Mouse (Mus musculus) forebrain, embryonic 12.5 days (tissue): ENCODE results near the gene Smg7. TPM values are rescaled to one million over a fixed set of nuclear protein-coding genes. Genes with fewer than 3 reads are reported as not detected.

Experiments
- ATAC-seq: fragments of 200-750 bp; cut with Nextera tagmentation; 2 replicates; pipeline ENCODE4 v1.8.0; 2017; ENCODE audit warnings: moderate TSS enrichment; ENCODE audit not compliant: low FRiP score
- H3K27ac ChIP-seq: fragments of 300-500 bp; sonication (generic); 2 replicates; pipeline ENCODE4 v1.5.1; 2016; ENCODE audit warnings: mild to moderate bottlenecking
- H3K27me3 ChIP-seq: fragments of 300-500 bp; sonication (generic); 2 replicates; pipeline ENCODE4 v1.6.1; 2016; ENCODE audit warnings: mild to moderate bottlenecking
- H3K36me3 ChIP-seq: fragments of 300-500 bp; sonication (generic); replicated peaks from 2 replicates; pipeline ENCODE4 v1.6.1; 2016; ENCODE audit warnings: mild to moderate bottlenecking
- H3K4me1 ChIP-seq: fragments of 300-500 bp; sonication (generic); 2 replicates; pipeline ENCODE4 v1.6.1; 2016
- H3K4me2 ChIP-seq: fragments of 300-500 bp; sonication (generic); 2 replicates; pipeline ENCODE4 v1.6.1; 2016; ENCODE audit warnings: mild to moderate bottlenecking, moderate library complexity
- H3K4me3 ChIP-seq: fragments of 300-500 bp; sonication (generic); replicated peaks from 2 replicates; pipeline ENCODE4 v1.5.1; 2016; ENCODE audit warnings: mild to moderate bottlenecking
- H3K9ac ChIP-seq: fragments of 300-500 bp; sonication (generic); 2 replicates; pipeline ENCODE4 v1.6.1; 2016; ENCODE audit warnings: mild to moderate bottlenecking
- H3K9me3 ChIP-seq: fragments of 300-500 bp; sonication (generic); 2 replicates; pipeline ENCODE4 v1.6.1; 2016
- WGBS: fragments of 180-500 bp; shearing (Covaris S2); methylation state at CpG from one replicate; pipeline ENCODE4 v1.1.7; 2016; 5-methylcytosine and 5-hydroxymethylcytosine counted together
- polyA plus RNA-seq: library from polyadenylated mRNA; unstranded; fragments of >200 nt; fragmentation: Nextera tagmentation; extraction: Ambion mirVana; gene quantifications from 2 replicates; pipeline ENCODE4 v1.2.1, GENCODE M21; 2016

Gene Smg7
- 34.1 and 46.7 TPM in 2 replicates for polyA plus RNA-seq

GRCm38 (mm10) chr1:152901765-152902664 lies at the start of gene Smg7:
TSS of gene Smg7 (minus strand) at chr1:152902646.
- Histone ChIP-seq H3K4me1 (peaks cover 15% of the 10 kb centered on the region), H3K4me2 (peak within 1 kb of the TSS; percentile 78), H3K27ac (peak within 1 kb of the TSS; percentile 99), H3K36me3 (no peaks in the 10 kb centered on the region), H3K27me3 (no peaks in the 10 kb centered on the region), H3K9me3 (no peaks in the 10 kb centered on the region), H3K9ac (peak within 1 kb of the TSS; percentile 94), H3K4me3 (peak within 1 kb of the TSS; percentile 94)
- ATAC-seq = peak; percentile 57
- WGBS = under 1% methylated on average over 90 of the region's 93 CpGs

GRCm38 (mm10) chr1:152942977-152943376 lies 40.5 kb upstream of the Smg7 start:
- Histone ChIP-seq H3K36me3 (no peaks in the 10 kb centered on the region), H3K9me3 (no peaks in the 10 kb centered on the region), H3K4me3 (no peak overlapping the region), H3K9ac (no peak overlapping the region), H3K4me1 (no peaks in the 10 kb centered on the region), H3K27me3 (no peaks in the 10 kb centered on the region), H3K27ac (no peak overlapping the region), H3K4me2 (no peak overlapping the region)
- WGBS = 35% methylated on average over 4 of the region's 4 CpGs
- ATAC-seq = no peak

- ATAC-seq = no peak
- H3K36me3 ChIP-seq = no peaks in the 10 kb centered on the region
- H3K4me2 ChIP-seq = no peak overlapping the region
- no peak overlapping the region for H3K27ac ChIP-seq
- H3K9ac ChIP-seq = no peak overlapping the region
- H3K27me3 ChIP-seq = no peaks in the 10 kb centered on the region
- no peaks in the 10 kb centered on the region for H3K4me1 ChIP-seq
- no peak overlapping the region for H3K4me3 ChIP-seq
- WGBS = 83% methylated on average over 5 of the region's 5 CpGs
- H3K9me3 ChIP-seq = no peaks in the 10 kb centered on the region
These were observed 33.9 kb upstream of the Smg7 start for GRCm38 (mm10) chr1:152936365-152936764.

GRCm38 (mm10) chr1:152935476-152935875 lies 33.0 kb upstream of the Smg7 start:
- Histone ChIP-seq H3K36me3 (no peaks in the 10 kb centered on the region), H3K27ac (no peak overlapping the region), H3K27me3 (no peaks in the 10 kb centered on the region), H3K9me3 (no peaks in the 10 kb centered on the region), H3K4me1 (no peaks in the 10 kb centered on the region), H3K9ac (no peak overlapping the region), H3K4me2 (no peak overlapping the region), H3K4me3 (no peak overlapping the region)
- no peak for ATAC-seq
- WGBS = 62% methylated on average over 6 of the region's 6 CpGs

- no peaks in the 10 kb centered on the region for H3K36me3 ChIP-seq
- no peak overlapping the region for H3K4me3 ChIP-seq
- H3K9ac ChIP-seq = no peak overlapping the region
- H3K4me2 ChIP-seq = no peak overlapping the region
- no peaks in the 10 kb centered on the region for H3K27me3 ChIP-seq
- no peak overlapping the region for H3K27ac ChIP-seq
- H3K9me3 ChIP-seq = no peaks in the 10 kb centered on the region
- no peaks in the 10 kb centered on the region for H3K4me1 ChIP-seq
- 65% methylated on average over 11 of the region's 11 CpGs for WGBS
- no peak for ATAC-seq
These were observed 31.5 kb upstream of the Smg7 start for GRCm38 (mm10) chr1:152933962-152934361.

- ATAC-seq = no peak
- no peak overlapping the region for H3K9ac ChIP-seq
- no peaks in the 10 kb centered on the region for H3K27me3 ChIP-seq
- no peak overlapping the region for H3K27ac ChIP-seq
- no peaks in the 10 kb centered on the region for H3K9me3 ChIP-seq
- no peaks in the 10 kb centered on the region for H3K36me3 ChIP-seq
- 86% methylated on average over 3 of the region's 3 CpGs for WGBS
- no peak overlapping the region for H3K4me3 ChIP-seq
- no peak overlapping the region for H3K4me2 ChIP-seq
- H3K4me1 ChIP-seq = no peaks in the 10 kb centered on the region
These were observed 19.3 kb upstream of the Smg7 start for GRCm38 (mm10) chr1:152921786-152922185.

- no peaks in the 10 kb centered on the region for H3K4me1 ChIP-seq
- no peaks in the 10 kb centered on the region for H3K27me3 ChIP-seq
- H3K9me3 ChIP-seq = no peaks in the 10 kb centered on the region
- no peaks in the 10 kb centered on the region for H3K36me3 ChIP-seq
- H3K9ac ChIP-seq = no peak overlapping the region
- ATAC-seq = no peak
- no peak overlapping the region for H3K4me3 ChIP-seq
- no peak overlapping the region for H3K4me2 ChIP-seq
- WGBS = 71% methylated on average over 4 of the region's 4 CpGs
- H3K27ac ChIP-seq = no peak overlapping the region
These were observed 15.2 kb upstream of the Smg7 start for GRCm38 (mm10) chr1:152917626-152918025.

- H3K36me3 ChIP-seq = no peaks in the 10 kb centered on the region
- H3K27ac ChIP-seq = no peak overlapping the region
- H3K27me3 ChIP-seq = no peaks in the 10 kb centered on the region
- H3K9ac ChIP-seq = no peak overlapping the region
- WGBS = 87% methylated on average over 5 of the region's 5 CpGs
- ATAC-seq = no peak
- H3K9me3 ChIP-seq = no peaks in the 10 kb centered on the region
- H3K4me1 ChIP-seq = no peaks in the 10 kb centered on the region
- no peak overlapping the region for H3K4me3 ChIP-seq
- no peak overlapping the region for H3K4me2 ChIP-seq
These were observed 14.5 kb upstream of the Smg7 start for GRCm38 (mm10) chr1:152916936-152917335.

- Histone ChIP-seq H3K36me3 (no peaks in the 10 kb centered on the region), H3K9me3 (no peaks in the 10 kb centered on the region), H3K9ac (no peak overlapping the region), H3K27ac (no peak overlapping the region), H3K27me3 (no peaks in the 10 kb centered on the region), H3K4me1 (no peaks in the 10 kb centered on the region), H3K4me3 (no peak overlapping the region), H3K4me2 (no peak overlapping the region)
- ATAC-seq = no peak
- WGBS = 33% methylated on average over 5 of the region's 5 CpGs
These were observed 13.3 kb upstream of the Smg7 start for GRCm38 (mm10) chr1:152915766-152916165.

GRCm38 (mm10) chr1:152913483-152914460 lies 11.3 kb upstream of the Smg7 start:
- Histone ChIP-seq H3K36me3 (no peaks in the 10 kb centered on the region), H3K4me1 (no peaks in the 10 kb centered on the region), H3K9me3 (no peaks in the 10 kb centered on the region), H3K27ac (no peak overlapping the region), H3K4me2 (no peak overlapping the region), H3K27me3 (no peaks in the 10 kb centered on the region), H3K9ac (no peak overlapping the region), H3K4me3 (no peak overlapping the region)
- WGBS = 83% methylated on average over 6 of the region's 6 CpGs
- no peak for ATAC-seq

GRCm38 (mm10) chr1:152904469-152904868 lies 2.0 kb upstream of the Smg7 start:
- peak overlapping the region; percentile 94 for H3K4me3 ChIP-seq
- peak overlapping the region; percentile 78 for H3K4me2 ChIP-seq
- peak overlapping the region; percentile 61; the same call in 1 of the 2 replicates for H3K27ac ChIP-seq
- ATAC-seq = peak; percentile 15; the same call in 1 of the 2 replicates
- no peaks in the 10 kb centered on the region for H3K9me3 ChIP-seq
- H3K27me3 ChIP-seq = no peaks in the 10 kb centered on the region
- H3K36me3 ChIP-seq = no peaks in the 10 kb centered on the region
- WGBS = 1% methylated on average over 14 of the region's 14 CpGs
- H3K9ac ChIP-seq = peak overlapping the region; percentile 33; the same call in 1 of the 2 replicates
- peaks cover 15% of the 10 kb centered on the region for H3K4me1 ChIP-seq

- peaks cover 15% of the 10 kb centered on the region for H3K4me1 ChIP-seq
- no peaks in the 10 kb centered on the region for H3K36me3 ChIP-seq
- H3K9me3 ChIP-seq = no peaks in the 10 kb centered on the region
- H3K9ac ChIP-seq = peak overlapping the region; percentile 86
- peak overlapping the region; percentile 99 for H3K27ac ChIP-seq
- peak overlapping the region; percentile 78 for H3K4me2 ChIP-seq
- peak; percentile 31 for ATAC-seq
- peak overlapping the region; percentile 94 for H3K4me3 ChIP-seq
- H3K27me3 ChIP-seq = no peaks in the 10 kb centered on the region
- WGBS = under 1% methylated on average over 36 of the region's 36 CpGs
These were observed 1.2 kb upstream of the Smg7 start for GRCm38 (mm10) chr1:152903591-152904135.
